Mouse (Mus musculus): ENCODE measurements around the gene Spns3.

GRCm38 (mm10) chr11:72458502-72458901 is 91.8 kb downstream of the Spns3 start:
- TF ChIP-seq POLR2A (IDR thresholded peaks at IDR 0.05; ENCODE audit: borderline replicate concordance, extremely low read depth, insufficient read depth, insufficient read length, poor library complexity, severe bottlenecking), result no peak
- TF ChIP-seq CTCF (IDR thresholded peaks at IDR 0.05; ENCODE audit: borderline replicate concordance, extremely low read depth, insufficient read depth, insufficient read length), result no peak
